Mouse (Mus musculus): ENCODE data around the gene Anapc11. TPM values are rescaled to one million over a fixed set of nuclear protein-coding genes. Genes with fewer than 3 reads are reported as not detected.

Gene Anapc11
- polyA plus RNA-seq, 2 experiments from 2014 or later, result 122 to 134 TPM

Other genes starting within 250 kb of the Anapc11 start
- 1,000 to 10,000 TPM; 2,387 to 3,192 TPM for gene Actg1, start 249.9 kb upstream of the Anapc11 start, polyA plus RNA-seq (2017; shearing (Covaris generic))
- under 1 TPM; 0.67 to 0.99 TPM for gene Fscn2, start 236.9 kb upstream of the Anapc11 start, polyA plus RNA-seq (2017; shearing (Covaris generic))
- 10 to 100 TPM; 17.8 to 27.0 TPM for gene Faap100, start 219.7 kb upstream of the Anapc11 start, polyA plus RNA-seq (2017; shearing (Covaris generic))
- 10 to 100 TPM in 1 of 2 experiments, 1 to 10 TPM in 1; 9.5 to 11.0 TPM for gene Nploc4, start 160.7 kb upstream of the Anapc11 start, polyA plus RNA-seq (2017; shearing (Covaris generic))
- gene Tspan10, start 155.8 kb upstream of the Anapc11 start, polyA plus RNA-seq (2017; shearing (Covaris generic)), result not detected
- under 1 TPM in 1 of 2 experiments, not detected in 1; 0.83 TPM for gene Pde6g, start 144.9 kb upstream of the Anapc11 start, polyA plus RNA-seq (2017; shearing (Covaris generic))
- gene Oxld1, start 140.4 kb upstream of the Anapc11 start, polyA plus RNA-seq (2017; shearing (Covaris generic)), result 1 to 10 TPM; 3.5 to 4.6 TPM
- 10 to 100 TPM; 19.8 to 27.7 TPM for gene Ccdc137, start 140.3 kb upstream of the Anapc11 start, polyA plus RNA-seq (2017; shearing (Covaris generic))
- gene Arl16, start 130.8 kb upstream of the Anapc11 start, polyA plus RNA-seq (2017; shearing (Covaris generic)), result 10 to 100 TPM; 34.8 to 44.8 TPM
- gene Mrpl12, start 113.8 kb upstream of the Anapc11 start, polyA plus RNA-seq (2017; shearing (Covaris generic)), result 10 to 100 TPM; 67.0 to 68.0 TPM
- gene Slc25a10, start 106.6 kb upstream of the Anapc11 start, polyA plus RNA-seq (2017; shearing (Covaris generic)), result 10 to 100 TPM; 11.0 to 14.3 TPM
- gene Gcgr, start 67.7 kb upstream of the Anapc11 start, polyA plus RNA-seq (2017; shearing (Covaris generic)), result not detected
- gene Mcrip1, start 48.7 kb upstream of the Anapc11 start, polyA plus RNA-seq (2017; shearing (Covaris generic)), result 100 to 1,000 TPM; 114 to 126 TPM
- gene Ppp1r27, start 47.3 kb upstream of the Anapc11 start, polyA plus RNA-seq (2017; shearing (Covaris generic)), result not detected
- 100 to 1,000 TPM; 162 to 169 TPM for gene P4hb, start 25.2 kb upstream of the Anapc11 start, polyA plus RNA-seq (2017; shearing (Covaris generic))
- gene Arhgdia, start 16.8 kb upstream of the Anapc11 start, polyA plus RNA-seq (2017; shearing (Covaris generic)), result 100 to 1,000 TPM; 554 to 866 TPM
- gene Alyref, start 56 bp upstream of the Anapc11 start, polyA plus RNA-seq (2017; shearing (Covaris generic)), result 10 to 100 TPM in 1 of 2 experiments, 1 to 10 TPM in 1; 8.5 to 42.6 TPM
- gene Npb, start 10.1 kb downstream of the Anapc11 start, polyA plus RNA-seq (2017; shearing (Covaris generic)), result not detected
- 100 to 1,000 TPM; 101 to 179 TPM for gene Pcyt2, start 19.5 kb downstream of the Anapc11 start, polyA plus RNA-seq (2017; shearing (Covaris generic))
- 10 to 100 TPM; 66.4 to 66.7 TPM for gene Sirt7, start 26.8 kb downstream of the Anapc11 start, polyA plus RNA-seq (2017; shearing (Covaris generic))
- 10 to 100 TPM; 11.3 to 16.0 TPM for gene Mafg, start 35.2 kb downstream of the Anapc11 start, polyA plus RNA-seq (2017; shearing (Covaris generic))
- 1 to 10 TPM; 1.5 to 1.8 TPM for gene Pycr1, start 45.3 kb downstream of the Anapc11 start, polyA plus RNA-seq (2017; shearing (Covaris generic))
- not detected for gene Myadml2, start 49.7 kb downstream of the Anapc11 start, polyA plus RNA-seq (2017; shearing (Covaris generic))
- gene Notum, start 62.8 kb downstream of the Anapc11 start, polyA plus RNA-seq (2017; shearing (Covaris generic)), result not detected
- 100 to 1,000 TPM in 1 of 2 experiments, 10 to 100 TPM in 1; 82.3 to 134 TPM for gene Aspscr1, start 74.6 kb downstream of the Anapc11 start, polyA plus RNA-seq (2017; shearing (Covaris generic))
- 100 to 1,000 TPM; 152 to 156 TPM for gene Cenpx, start 115.3 kb downstream of the Anapc11 start, polyA plus RNA-seq (2017; shearing (Covaris generic))
- gene Lrrc45, start 115.5 kb downstream of the Anapc11 start, polyA plus RNA-seq (2017; shearing (Covaris generic)), result 10 to 100 TPM; 26.8 to 34.4 TPM
- not detected for gene Rac3, start 123.0 kb downstream of the Anapc11 start, polyA plus RNA-seq (2017; shearing (Covaris generic))
- gene Dcxr, start 128.9 kb downstream of the Anapc11 start, polyA plus RNA-seq (2017; shearing (Covaris generic)), result 10 to 100 TPM; 15.1 to 17.4 TPM
- not detected for gene Cbr2, start 133.7 kb downstream of the Anapc11 start, polyA plus RNA-seq (2017; shearing (Covaris generic))
- gene Hmga1b, start 164.4 kb downstream of the Anapc11 start, polyA plus RNA-seq (2017; shearing (Covaris generic)), result 10 to 100 TPM in 1 of 2 experiments, 1 to 10 TPM in 1; 3.6 to 24.6 TPM
- gene Rfng, start 185.8 kb downstream of the Anapc11 start, polyA plus RNA-seq (2017; shearing (Covaris generic)), result 1 to 10 TPM; 2.8 to 4.1 TPM
- 100 to 1,000 TPM; 126 to 160 TPM for gene Gps1, start 185.9 kb downstream of the Anapc11 start, polyA plus RNA-seq (2017; shearing (Covaris generic))
- gene Dus1l, start 198.0 kb downstream of the Anapc11 start, polyA plus RNA-seq (2017; shearing (Covaris generic)), result 10 to 100 TPM; 31.4 to 35.3 TPM
- 10 to 100 TPM; 24.1 to 34.8 TPM for gene Fasn, start 226.1 kb downstream of the Anapc11 start, polyA plus RNA-seq (2017; shearing (Covaris generic))